Mouse (Mus musculus) liver, embryonic 14.5 days (tissue): ENCODE data around the gene Btnl4.

ENCODE experiments used
- CTCF ChIP-seq: IDR thresholded peaks from 2 replicates; pipeline ENCODE4 v1.5.1; 2016; ENCODE audit warnings: antibody characterized with exemption, low read depth, control low read depth
- EP300 ChIP-seq: IDR thresholded peaks from 2 replicates; pipeline ENCODE4 v1.6.1; 2016; ENCODE audit warnings: antibody characterized with exemption, low read depth

GRCm38 (mm10) chr17:34517252-34517651, 40.1 kb upstream of the Btnl4 start, which contains the start of gene Btnl6:
- TF ChIP-seq CTCF (no peak), EP300 (no peak)
